Comparison of ENCODE assay signal across 8 mouse cellular contexts in genomic region chr16:92158021-92158455, GRCm38 (mm10).
DNase-seq lines count a peak whose midpoint lies in the region; TF ChIP-seq lines count a peak whose summit lies in the region.

No protein-coding gene starts in this region.

- TF ChIP-seq POLR2A in thymus, adult 2 months (IDR thresholded peaks at IDR 0.05; ENCODE audit: control insufficient read depth, extremely low read depth, insufficient read depth, low read length, poor library complexity), result no peak

- peak; percentile 41 for DNase-seq in adrenal gland, adult 8-10 months
- DNase-seq in cerebellum, postnatal 25 days, result peak; percentile 76 to 78
- DNase-seq in frontal cortex, postnatal 36 days (ENCODE audit: low spot score in 2 of 2), result peak; percentile 37 to 70
- peak; percentile 61 for DNase-seq in kidney, adult 18-20 months
- DNase-seq in left cerebral cortex, postnatal 36 days (ENCODE audit: low spot score in 2 of 2), result peak; percentile 38 to 50
- DNase-seq in midbrain, embryonic 10.5 days (ENCODE audit: low spot score), result no peak
- DNase-seq in testis, postnatal 10 days (ENCODE audit: low spot score), result peak; percentile 53
- no peak for DNase-seq in thymus, adult 2 months

- WGBS in midbrain, embryonic 10.5 days, result 3% methylated on average over 14 of the region's 14 CpGs
- 33% methylated on average over 14 of the region's 14 CpGs for WGBS in thymus, adult 2 months

- H3K4me3 ChIP-seq in midbrain, embryonic 10.5 days, result peak overlapping the region; percentile 65
- H3K4me3 ChIP-seq in thymus, adult 2 months (ENCODE audit: control insufficient read depth, insufficient read depth, low read length), result no peak overlapping the region

- H3K9me3 ChIP-seq in midbrain, embryonic 10.5 days (replicated peaks), result no peaks in the 10 kb centered on the region

- intact Hi-C loops in left cerebral cortex, postnatal 36 days (cut with DNase I), result loop anchor here (5.0 kb wide), 1 partner anchor 101 kb away; the partner anchor contains the start of genes Gm49711, Mrps6 and Slc5a3

- peaks cover 20% of the 10 kb centered on the region for H3K27me3 ChIP-seq in midbrain, embryonic 10.5 days (ENCODE audit: low read depth, poor library complexity, severe bottlenecking)
- H3K27me3 ChIP-seq in thymus, adult 2 months (ENCODE audit: control insufficient read depth, insufficient read depth, low read length), result no peaks in the 10 kb centered on the region

- peaks cover 59% of the 10 kb centered on the region for H3K4me1 ChIP-seq in midbrain, embryonic 10.5 days
- peaks cover 11% of the 10 kb centered on the region for H3K4me1 ChIP-seq in thymus, adult 2 months (replicated peaks; ENCODE audit: control insufficient read depth, insufficient read depth, low read length)

- H3K36me3 ChIP-seq in midbrain, embryonic 10.5 days, result no peaks in the 10 kb centered on the region
- H3K36me3 ChIP-seq in thymus, adult 2 months (ENCODE audit: control insufficient read depth, insufficient read depth, low read length), result no peaks in the 10 kb centered on the region

- H3K27ac ChIP-seq in midbrain, embryonic 10.5 days (replicated peaks), result peak overlapping the region; percentile 87
- no peak overlapping the region for H3K27ac ChIP-seq in thymus, adult 2 months (ENCODE audit: control insufficient read depth, insufficient read depth, low read length)

- no peak for TF ChIP-seq CTCF in thymus, adult 2 months (IDR thresholded peaks at IDR 0.05; ENCODE audit: borderline replicate concordance, control insufficient read depth, extremely low read depth, insufficient read depth, low read length, poor library complexity)

Comparison
In these comparisons a context has a peak if more than half of its experiments do, and no peak if none do; other contexts are left out.
1. DNase-seq: peak in adrenal gland, adult 8-10 months (single experiment), cerebellum, postnatal 25 days (2 of 2), frontal cortex, postnatal 36 days (2 of 2), kidney, adult 18-20 months (single experiment), left cerebral cortex, postnatal 36 days (2 of 2) and testis, postnatal 10 days (single experiment); none in midbrain, embryonic 10.5 days (single experiment) and thymus, adult 2 months (single experiment).